Mouse (Mus musculus): ENCODE results near the gene Aqp12. TPM values are rescaled to one million over a fixed set of nuclear protein-coding genes. Genes with fewer than 3 reads are reported as not detected.
A peak's percentile ranks its signal among the peaks of the same experiment; 100 is the strongest.

Aqp12 gene
- polyA plus RNA-seq, 1 experiment from 2014 or later, result not detected

GRCm38 (mm10) chr1:93029387-93029786 is 23.3 kb downstream of the Aqp12 start:
- H3K36me3 ChIP-seq (ENCODE audit: control insufficient read depth, insufficient read depth, low read length), result no peaks in the 10 kb centered on the region
- WGBS, result 89% methylated on average over 10 of the region's 10 CpGs
- H3K4me1 ChIP-seq (replicated peaks; ENCODE audit: control insufficient read depth, insufficient read depth, low read length), result peaks cover 11% of the 10 kb centered on the region; the same call in 1 of the 2 replicates
- no peak overlapping the region for H3K4me2 ChIP-seq
- H3K27ac ChIP-seq (ENCODE audit: low read depth, low read length), result no peak overlapping the region
- H3K4me3 ChIP-seq (ENCODE audit: low read depth, low read length), result no peak overlapping the region
- no peaks in the 10 kb centered on the region for H3K27me3 ChIP-seq (replicated peaks; ENCODE audit: control insufficient read depth, insufficient read depth, low read length)
- DNase-seq (ENCODE audit: low spot score), result no peak
- no peak overlapping the region for H3K9ac ChIP-seq (ENCODE audit: low read depth, low read length)
- ATAC-seq (replicated peaks; ENCODE audit: low FRiP score), result no peak
- H3K9me3 ChIP-seq (ENCODE audit: control insufficient read depth, low read length), result no peaks in the 10 kb centered on the region

GRCm38 (mm10) chr1:93030060-93030459 is 23.9 kb downstream of the Aqp12 start:
- Histone ChIP-seq H3K27me3 (replicated peaks; ENCODE audit: control insufficient read depth, insufficient read depth, low read length) (no peaks in the 10 kb centered on the region), H3K4me2 (no peak overlapping the region), H3K9ac (ENCODE audit: low read depth, low read length) (no peak overlapping the region), H3K4me3 (ENCODE audit: low read depth, low read length) (no peak overlapping the region), H3K4me1 (replicated peaks; ENCODE audit: control insufficient read depth, insufficient read depth, low read length) (peaks cover 15% of the 10 kb centered on the region; the same call in 1 of the 2 replicates), H3K9me3 (ENCODE audit: control insufficient read depth, low read length) (no peaks in the 10 kb centered on the region), H3K36me3 (ENCODE audit: control insufficient read depth, insufficient read depth, low read length) (no peaks in the 10 kb centered on the region), H3K27ac (ENCODE audit: low read depth, low read length) (no peak overlapping the region)
- ATAC-seq (replicated peaks; ENCODE audit: low FRiP score) (no peak), DNase-seq (ENCODE audit: low spot score) (no peak)
- WGBS, result 74% methylated on average over 2 of the region's 2 CpGs

DNA sequence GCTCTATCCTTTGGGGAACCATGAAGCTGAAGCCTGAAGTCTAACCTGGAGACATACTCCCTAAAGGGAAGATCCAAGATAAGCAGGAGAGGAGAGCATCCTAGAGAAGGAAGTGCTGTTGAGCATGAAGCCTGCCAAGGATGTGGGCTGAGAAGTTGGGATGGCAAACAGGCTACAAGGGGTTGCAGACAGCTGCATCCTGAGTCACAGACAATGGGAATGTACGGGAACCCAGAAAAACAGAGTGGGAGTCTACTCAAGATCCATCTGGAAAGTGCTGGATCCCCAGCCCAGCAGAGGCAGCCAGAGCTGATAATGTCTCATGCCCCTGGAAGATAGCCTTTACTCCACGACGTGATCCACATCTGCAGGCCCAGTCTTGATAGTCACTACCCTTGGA is 25.1 kb downstream of the Aqp12 start:
- DNase-seq (ENCODE audit: low spot score), result no peak

DNA sequence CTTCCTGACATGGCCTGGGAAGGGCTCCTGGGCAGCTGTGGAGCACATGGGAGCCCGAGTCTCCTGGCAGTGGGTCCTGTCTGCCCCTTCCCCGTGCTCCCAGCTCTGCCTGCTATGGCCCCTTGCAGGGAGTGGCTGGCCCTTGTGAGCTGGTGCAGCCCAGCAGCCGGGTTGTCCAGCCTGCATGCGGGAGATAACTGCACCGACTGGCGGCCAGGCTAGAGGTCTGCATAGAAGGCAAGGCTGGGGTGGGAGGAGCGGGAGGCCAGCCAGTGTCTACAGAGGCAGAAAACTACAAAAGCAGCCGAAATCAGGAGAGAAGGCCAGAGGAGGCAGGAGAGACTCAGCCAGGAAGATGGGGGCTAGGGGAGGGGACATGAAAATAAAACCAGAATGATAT is 27.9 kb downstream of the Aqp12 start:
- Histone ChIP-seq H3K9ac (ENCODE audit: low read depth, low read length) (peak overlapping the region; percentile 28), H3K4me1 (replicated peaks; ENCODE audit: control insufficient read depth, insufficient read depth, low read length) (peaks cover 15% of the 10 kb centered on the region; the same call in 1 of the 2 replicates), H3K9me3 (ENCODE audit: control insufficient read depth, low read length) (no peaks in the 10 kb centered on the region), H3K4me2 (peak overlapping the region; percentile 24), H3K36me3 (ENCODE audit: control insufficient read depth, insufficient read depth, low read length) (no peaks in the 10 kb centered on the region), H3K27ac (ENCODE audit: low read depth, low read length) (peak overlapping the region; percentile 28; the same call in 1 of the 2 replicates), H3K4me3 (ENCODE audit: low read depth, low read length) (no peak overlapping the region), H3K27me3 (replicated peaks; ENCODE audit: control insufficient read depth, insufficient read depth, low read length) (no peaks in the 10 kb centered on the region)
- ATAC-seq (replicated peaks; ENCODE audit: low FRiP score) (peak; percentile 99), DNase-seq (ENCODE audit: low spot score) (peak; percentile 58)
- 30% methylated on average over 8 of the region's 8 CpGs for WGBS

More for the DNA sequence above, 25.1 kb downstream of the Aqp12 start:
- Histone ChIP-seq H3K27me3 (replicated peaks; ENCODE audit: control insufficient read depth, insufficient read depth, low read length) (no peaks in the 10 kb centered on the region), H3K36me3 (ENCODE audit: control insufficient read depth, insufficient read depth, low read length) (no peaks in the 10 kb centered on the region), H3K4me2 (no peak overlapping the region), H3K4me1 (replicated peaks; ENCODE audit: control insufficient read depth, insufficient read depth, low read length) (peaks cover 15% of the 10 kb centered on the region; the same call in 1 of the 2 replicates), H3K9ac (ENCODE audit: low read depth, low read length) (no peak overlapping the region), H3K27ac (ENCODE audit: low read depth, low read length) (no peak overlapping the region), H3K4me3 (ENCODE audit: low read depth, low read length) (no peak overlapping the region), H3K9me3 (ENCODE audit: control insufficient read depth, low read length) (no peaks in the 10 kb centered on the region)
- no peak for ATAC-seq (replicated peaks; ENCODE audit: low FRiP score)
- 68% methylated on average over 3 of the region's 3 CpGs for WGBS

GRCm38 (mm10) chr1:93035981-93036380 is 29.8 kb downstream of the Aqp12 start:
- no peak overlapping the region for H3K9ac ChIP-seq (ENCODE audit: low read depth, low read length)
- no peak overlapping the region for H3K4me3 ChIP-seq (ENCODE audit: low read depth, low read length)
- DNase-seq (ENCODE audit: low spot score), result no peak
- H3K27ac ChIP-seq (ENCODE audit: low read depth, low read length), result no peak overlapping the region
- peaks cover 15% of the 10 kb centered on the region; the same call in 1 of the 2 replicates for H3K4me1 ChIP-seq (replicated peaks; ENCODE audit: control insufficient read depth, insufficient read depth, low read length)
- H3K36me3 ChIP-seq (ENCODE audit: control insufficient read depth, insufficient read depth, low read length), result no peaks in the 10 kb centered on the region
- no peak overlapping the region for H3K4me2 ChIP-seq
- H3K9me3 ChIP-seq (ENCODE audit: control insufficient read depth, low read length), result no peaks in the 10 kb centered on the region
- ATAC-seq (replicated peaks; ENCODE audit: low FRiP score), result no peak
- H3K27me3 ChIP-seq (replicated peaks; ENCODE audit: control insufficient read depth, insufficient read depth, low read length), result no peaks in the 10 kb centered on the region
- WGBS, result 73% methylated on average over 4 of the region's 4 CpGs

DNA sequence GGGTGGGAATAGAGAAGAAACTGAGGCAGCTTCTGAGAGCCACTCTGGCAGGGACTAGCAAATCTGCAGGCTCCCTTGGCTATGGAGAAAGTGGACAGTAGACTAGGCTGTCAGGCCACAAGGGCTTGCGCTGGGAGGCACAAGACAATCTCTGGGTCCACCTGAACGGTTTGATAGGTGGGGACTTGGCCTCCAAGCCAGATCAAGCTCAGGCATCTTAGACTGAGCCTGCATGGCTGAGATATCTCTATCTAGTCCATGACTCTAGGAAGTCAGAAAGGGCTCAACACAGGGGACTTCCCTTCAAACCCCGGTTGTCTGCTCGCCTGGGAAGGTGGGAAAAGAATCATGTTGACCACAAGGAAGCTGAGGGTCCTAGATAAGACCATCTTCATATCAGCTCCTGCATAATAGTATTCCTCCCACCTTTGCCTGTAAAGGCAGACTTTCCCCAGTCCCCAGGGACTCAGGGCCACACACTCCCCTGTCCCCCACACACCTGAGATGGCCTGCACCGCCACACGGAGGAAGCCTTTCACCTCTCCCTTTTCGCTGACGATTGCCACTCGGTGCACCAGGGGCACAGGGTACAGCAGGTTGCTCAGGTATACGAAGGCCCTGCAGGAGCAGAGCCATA is 40.1 kb downstream of the Aqp12 start:
- ATAC-seq (replicated peaks; ENCODE audit: low FRiP score), result peak; percentile 95
- WGBS, result 55% methylated on average over 10 of the region's 10 CpGs
- Histone ChIP-seq H3K36me3 (ENCODE audit: control insufficient read depth, insufficient read depth, low read length) (no peaks in the 10 kb centered on the region), H3K9ac (ENCODE audit: low read depth, low read length) (no peak overlapping the region), H3K4me3 (ENCODE audit: low read depth, low read length) (no peak overlapping the region), H3K4me1 (replicated peaks; ENCODE audit: control insufficient read depth, insufficient read depth, low read length) (peaks cover 17% of the 10 kb centered on the region), H3K27me3 (replicated peaks; ENCODE audit: control insufficient read depth, insufficient read depth, low read length) (peaks cover 5% of the 10 kb centered on the region; the same call in 1 of the 2 replicates), H3K27ac (ENCODE audit: low read depth, low read length) (peak overlapping the region; percentile 23; the same call in 1 of the 2 replicates), H3K4me2 (peak overlapping the region; percentile 23), H3K9me3 (ENCODE audit: control insufficient read depth, low read length) (no peaks in the 10 kb centered on the region)
- DNase-seq (ENCODE audit: low spot score), result no peak

- Histone ChIP-seq H3K27ac (ENCODE audit: low read depth, low read length) (no peak overlapping the region), H3K36me3 (ENCODE audit: control insufficient read depth, insufficient read depth, low read length) (no peaks in the 10 kb centered on the region), H3K4me3 (ENCODE audit: low read depth, low read length) (no peak overlapping the region), H3K4me1 (replicated peaks; ENCODE audit: control insufficient read depth, insufficient read depth, low read length) (peaks cover 17% of the 10 kb centered on the region), H3K27me3 (replicated peaks; ENCODE audit: control insufficient read depth, insufficient read depth, low read length) (peaks cover 5% of the 10 kb centered on the region; the same call in 1 of the 2 replicates), H3K9ac (ENCODE audit: low read depth, low read length) (no peak overlapping the region), H3K4me2 (no peak overlapping the region), H3K9me3 (ENCODE audit: control insufficient read depth, low read length) (no peaks in the 10 kb centered on the region)
- DNase-seq (ENCODE audit: low spot score) (no peak), ATAC-seq (replicated peaks; ENCODE audit: low FRiP score) (no peak)
- WGBS, result 79% methylated on average over 3 of the region's 3 CpGs
Observed at GRCm38 (mm10) chr1:93050071-93050470, 43.9 kb downstream of the Aqp12 start.

- H3K9me3 ChIP-seq (ENCODE audit: control insufficient read depth, low read length), result no peaks in the 10 kb centered on the region
- H3K36me3 ChIP-seq (ENCODE audit: control insufficient read depth, insufficient read depth, low read length), result no peaks in the 10 kb centered on the region
- no peak overlapping the region for H3K27ac ChIP-seq (ENCODE audit: low read depth, low read length)
- H3K9ac ChIP-seq (ENCODE audit: low read depth, low read length), result no peak overlapping the region
- peaks cover 5% of the 10 kb centered on the region; the same call in 1 of the 2 replicates for H3K27me3 ChIP-seq (replicated peaks; ENCODE audit: control insufficient read depth, insufficient read depth, low read length)
- H3K4me3 ChIP-seq (ENCODE audit: low read depth, low read length), result no peak overlapping the region
- DNase-seq (ENCODE audit: low spot score) (no peak), ATAC-seq (replicated peaks; ENCODE audit: low FRiP score) (no peak)
- H3K4me1 ChIP-seq (replicated peaks; ENCODE audit: control insufficient read depth, insufficient read depth, low read length), result peaks cover 10% of the 10 kb centered on the region
- WGBS, result 66% methylated on average over 20 of the region's 23 CpGs
- no peak overlapping the region for H3K4me2 ChIP-seq
Observed at GRCm38 (mm10) chr1:93051124-93051833, 45.1 kb downstream of the Aqp12 start.

Measured in liver, embryonic 11.5 days (tissue).